Mouse (Mus musculus) monocyte, adult 2 months (primary cell): ENCODE results near the gene Osbpl6.

Experiments
- DNase-seq, 2 experiments: peaks; one replicate each; pipeline ENCODE4 v3.0.0; 2022; ENCODE audit warnings: low spot score in 2 of 2, low read depth in 1 of 2

Osbpl6 gene

GRCm38 (mm10) chr2:76418142-76418518 lies 11.8 kb downstream of the Osbpl6 start:
- no peak for DNase-seq

DNA sequence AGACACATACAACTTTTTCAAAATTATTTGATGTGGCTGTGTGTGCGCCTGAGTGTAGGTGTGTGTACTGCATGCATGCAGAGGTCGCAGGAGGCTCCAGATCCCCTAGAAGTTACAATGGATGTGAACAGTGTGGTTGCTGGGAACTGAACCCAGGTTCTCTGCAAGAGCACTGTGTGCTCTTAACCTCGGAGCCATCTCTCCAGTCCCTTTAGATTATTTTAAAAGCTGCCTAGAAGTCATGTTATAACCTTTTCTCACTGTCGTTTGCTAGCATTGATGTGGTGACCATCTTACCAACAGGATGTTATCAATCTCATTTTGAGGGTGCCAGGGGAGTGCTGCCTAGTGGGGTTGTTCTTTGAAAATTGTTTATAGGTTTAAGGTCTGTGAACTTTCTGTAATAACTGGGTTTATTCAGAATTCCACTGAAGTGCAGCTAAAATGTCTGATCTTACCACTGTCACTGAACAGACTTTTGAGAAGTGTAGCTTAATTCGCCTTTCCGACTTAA lies 15.2 kb downstream of the Osbpl6 start:
- no peak for DNase-seq

DNA sequence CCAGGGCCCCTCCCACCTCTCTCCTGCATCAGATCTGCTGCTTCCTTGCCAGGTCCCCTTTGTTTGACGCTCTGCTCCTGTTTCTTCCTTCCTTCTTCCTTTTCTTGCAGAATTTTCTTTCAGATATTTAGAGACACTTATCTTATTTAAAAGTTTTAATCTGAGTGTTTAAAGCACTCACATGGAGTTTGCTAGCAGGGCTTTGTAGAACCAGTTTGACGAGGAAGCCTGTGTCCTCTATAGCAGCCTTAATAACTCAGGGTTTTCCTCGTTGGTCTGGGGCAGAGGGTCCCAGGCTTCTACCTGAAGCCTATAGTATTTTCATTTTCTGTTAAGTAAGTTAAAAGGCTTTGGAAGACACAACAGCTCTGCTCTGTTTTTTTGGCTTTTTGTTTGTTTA lies 20.5 kb downstream of the Osbpl6 start:
- DNase-seq: no peak

- no peak for DNase-seq
These were observed 23.0 kb downstream of the Osbpl6 start for GRCm38 (mm10) chr2:76429318-76429717.

DNA sequence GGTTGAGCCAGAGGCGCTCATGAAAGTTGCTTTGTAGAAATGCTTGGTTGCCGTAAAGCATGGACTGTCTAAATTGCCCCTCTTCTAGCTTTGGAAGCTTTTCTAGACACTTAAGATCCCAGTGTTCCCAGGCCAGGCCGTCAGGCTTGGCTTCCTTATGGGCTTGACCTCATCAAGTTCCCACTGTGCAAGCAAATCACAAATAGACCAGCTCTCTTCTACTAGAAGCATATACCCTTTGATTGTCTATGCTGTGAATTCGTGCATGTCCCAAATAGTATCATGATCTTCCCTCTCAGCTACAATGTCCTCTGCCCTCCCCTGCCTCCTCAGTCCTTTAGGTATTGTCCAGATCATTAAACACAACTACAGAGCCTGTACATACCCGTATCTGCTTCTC lies 23.5 kb downstream of the Osbpl6 start:
- no peak for DNase-seq

- DNase-seq: no peak
These were observed 24.2 kb downstream of the Osbpl6 start for GRCm38 (mm10) chr2:76430539-76430938.

- DNase-seq: no peak
These were observed 27.9 kb downstream of the Osbpl6 start for GRCm38 (mm10) chr2:76434224-76434623.

DNA sequence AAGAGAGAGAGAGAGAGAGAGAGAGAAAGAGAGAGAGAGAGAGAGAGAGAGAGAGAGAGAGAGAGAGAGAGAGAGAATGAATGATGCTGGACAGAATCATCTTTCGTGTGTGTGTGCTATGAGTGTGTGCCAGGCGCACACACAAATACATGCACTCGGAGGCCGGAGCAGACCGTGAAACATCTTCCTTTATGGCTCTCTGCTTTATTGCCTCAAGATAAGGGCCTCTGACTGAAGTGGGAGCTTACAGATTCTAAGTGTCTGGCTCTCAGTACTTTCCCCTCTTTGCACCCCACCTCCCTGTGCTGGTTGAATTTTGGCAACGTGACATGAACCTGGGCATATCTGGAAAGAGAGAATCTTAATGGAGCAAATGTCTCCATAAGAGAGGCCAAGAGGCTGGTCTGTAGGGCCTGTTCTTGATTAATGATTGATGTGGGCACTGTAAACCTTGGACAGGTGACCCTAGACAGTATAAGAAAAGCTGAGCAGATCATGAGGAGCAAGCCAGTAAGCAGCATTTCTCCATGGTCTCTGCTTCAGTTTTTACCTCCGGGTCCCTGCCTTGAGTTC lies 29.4 kb downstream of the Osbpl6 start:
- DNase-seq: no peak

- no peak for DNase-seq
These were observed 31.1 kb downstream of the Osbpl6 start for GRCm38 (mm10) chr2:76437372-76437771.

- no peak for DNase-seq
These were observed 33.2 kb downstream of the Osbpl6 start for GRCm38 (mm10) chr2:76439540-76439939.

GRCm38 (mm10) chr2:76442086-76442485 lies 35.8 kb downstream of the Osbpl6 start:
- no peak for DNase-seq

DNA sequence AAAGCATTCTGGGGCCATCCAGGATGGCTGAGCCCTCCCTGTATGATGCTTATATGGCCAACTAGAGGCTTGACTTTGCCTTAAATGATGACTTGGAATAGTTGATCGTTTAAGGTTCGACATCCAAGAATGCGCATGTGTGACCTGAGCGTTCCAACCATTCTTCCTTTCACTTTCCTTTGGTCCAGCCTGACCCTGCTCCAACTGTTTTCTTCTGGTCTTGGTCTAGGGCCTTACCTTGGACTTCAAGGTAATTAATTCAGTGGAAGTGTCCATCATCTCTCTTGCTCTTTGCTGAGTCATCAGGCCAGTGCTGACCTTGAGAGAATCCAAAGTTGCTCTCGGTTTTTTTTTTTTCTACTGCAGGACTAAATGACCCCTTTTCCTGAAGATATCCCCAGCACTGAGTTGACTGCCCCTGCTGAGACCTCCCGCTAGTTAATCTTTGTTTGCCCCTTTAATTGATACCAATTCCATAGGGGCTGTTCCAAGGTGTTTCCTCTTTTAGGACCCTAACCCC lies 43.6 kb downstream of the Osbpl6 start:
- DNase-seq: no peak

- no peak for DNase-seq
These were observed 60.4 kb downstream of the Osbpl6 start for GRCm38 (mm10) chr2:76466723-76467122.

DNA sequence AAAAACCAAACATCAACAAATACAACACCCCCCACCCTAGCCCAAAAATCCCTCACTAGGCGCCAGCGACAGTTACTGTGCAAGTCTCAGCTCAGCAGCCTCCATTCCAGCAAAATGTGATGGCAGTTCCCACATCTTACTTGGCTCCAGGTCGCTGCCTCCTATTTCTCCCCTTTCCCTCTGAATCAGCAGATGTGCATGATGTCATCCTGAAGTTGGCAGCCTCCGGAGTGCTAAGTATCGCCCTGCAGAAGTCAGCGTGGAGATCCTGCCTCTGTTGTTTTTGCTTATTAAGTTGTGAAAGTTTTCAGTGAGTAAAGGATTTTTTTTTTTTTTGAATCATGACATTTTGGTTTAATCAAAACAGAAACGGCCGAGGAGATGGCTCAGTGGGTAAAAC lies 61.9 kb downstream of the Osbpl6 start:
- DNase-seq: no peak

- no peak for DNase-seq
These were observed 62.9 kb downstream of the Osbpl6 start for GRCm38 (mm10) chr2:76469091-76469750.

DNA sequence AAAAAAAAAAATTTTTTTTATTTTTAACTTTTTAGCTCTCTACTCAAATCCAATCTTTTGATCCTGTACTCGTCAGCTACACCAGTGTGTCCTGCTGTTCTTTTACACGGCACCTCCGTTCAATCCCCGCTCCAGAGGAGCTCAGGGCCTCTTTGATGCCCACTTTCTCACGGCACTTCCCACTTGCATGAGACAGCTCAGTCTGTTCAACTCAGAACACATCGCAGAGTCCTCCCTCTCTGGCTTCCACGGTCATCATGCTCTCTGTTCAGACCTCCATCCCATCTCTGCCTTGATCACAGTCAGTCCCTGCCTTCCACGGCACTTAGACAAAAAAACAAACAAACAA lies 63.4 kb downstream of the Osbpl6 start:
- no peak for DNase-seq

DNA sequence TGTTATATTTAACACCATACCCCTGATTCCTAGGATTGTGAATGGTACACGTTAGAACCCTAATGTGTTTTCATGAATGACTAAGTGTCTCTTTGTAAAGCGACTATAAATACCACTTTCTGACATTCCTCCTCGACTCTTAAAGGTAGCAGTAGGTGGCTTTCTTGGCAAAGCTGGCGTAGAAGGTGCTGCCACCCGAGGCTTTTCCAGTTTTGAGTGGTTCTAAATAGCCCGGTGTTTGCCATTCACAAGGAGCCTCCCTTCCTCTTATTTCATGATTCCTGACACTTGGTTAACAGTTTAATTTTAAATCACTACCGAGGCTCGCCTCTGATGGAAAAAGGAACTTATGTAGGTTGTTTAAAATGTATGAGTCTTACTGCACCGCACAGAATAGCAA lies 64.1 kb downstream of the Osbpl6 start:
- DNase-seq: no peak

- no peak for DNase-seq
These were observed 69.5 kb downstream of the Osbpl6 start for GRCm38 (mm10) chr2:76475788-76476187.

- no peak for DNase-seq
These were observed 82.5 kb downstream of the Osbpl6 start for GRCm38 (mm10) chr2:76488764-76489163.

DNA sequence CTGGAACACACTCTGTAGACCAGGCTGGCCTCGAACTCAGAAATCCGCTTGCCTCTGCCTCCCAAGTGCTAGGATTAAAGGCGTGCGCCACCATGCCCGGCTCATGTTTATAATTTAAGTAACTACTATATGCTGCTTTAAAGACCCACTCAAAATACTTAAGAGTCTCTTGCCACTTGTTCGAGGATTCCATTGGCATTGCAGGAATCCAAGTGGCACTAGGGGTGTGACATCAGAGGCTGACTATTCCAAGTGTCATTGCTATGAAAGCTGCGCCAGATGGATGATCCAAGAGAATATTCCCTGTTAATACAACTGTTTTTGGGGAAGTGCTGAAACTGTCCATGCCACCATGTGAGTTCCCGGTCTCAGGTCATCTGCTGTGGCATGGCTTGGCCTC lies 83.9 kb downstream of the Osbpl6 start:
- DNase-seq: no peak

DNA sequence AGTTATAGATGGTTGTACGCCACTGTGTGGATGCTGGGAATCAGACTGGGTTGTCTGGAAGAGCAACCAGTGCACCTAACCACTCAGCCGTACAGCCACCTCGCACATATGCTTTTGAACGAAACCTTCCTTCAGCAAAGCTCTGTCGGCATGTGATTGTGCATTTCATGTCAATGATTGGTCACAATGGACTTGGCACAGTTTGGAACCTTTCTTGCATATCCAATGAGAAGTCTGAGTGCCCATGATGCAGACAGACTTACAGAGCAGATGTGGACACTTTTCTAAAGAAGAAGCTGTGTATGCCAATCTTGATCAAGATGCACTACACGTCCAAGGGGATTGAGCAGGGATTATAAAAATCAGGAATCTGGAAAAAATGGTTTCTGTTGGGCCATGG lies 85.1 kb downstream of the Osbpl6 start:
- DNase-seq: no peak

DNA sequence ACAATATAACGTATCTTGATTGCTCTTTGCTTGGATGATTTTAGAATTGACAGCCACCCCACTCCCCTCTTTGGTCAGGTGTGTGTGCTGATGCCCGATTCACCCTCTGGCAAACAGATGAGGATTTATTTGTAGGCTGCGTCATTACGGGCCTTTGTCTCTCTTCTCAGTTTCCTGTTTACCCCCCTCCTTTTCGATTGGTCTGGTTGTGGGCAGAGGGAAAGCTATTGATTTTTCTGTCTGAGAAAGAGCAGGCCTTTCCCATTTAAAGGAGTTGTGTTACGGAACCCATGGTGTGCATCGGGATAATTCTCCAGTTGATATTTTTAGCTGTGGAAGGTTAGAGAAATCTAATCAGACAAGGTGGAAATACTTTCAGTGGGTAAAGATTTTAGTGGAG lies 85.9 kb downstream of the Osbpl6 start:
- no peak for DNase-seq
